Mouse (Mus musculus) ES-E14 (cell line): ENCODE measurements around the gene Pik3ap1.

Source experiments
- CHD2 ChIP-seq: IDR thresholded peaks from 2 replicates; pipeline ENCODE4 v1.6.1; 2014; ENCODE audit warnings: mild to moderate bottlenecking, low read depth, low read length, inconsistent platforms
- HCFC1 ChIP-seq: IDR thresholded peaks from 2 replicates; pipeline ENCODE4 v1.6.1; 2012; ENCODE audit warnings: low read length, inconsistent platforms, borderline replicate concordance; ENCODE audit not compliant: insufficient read depth
- MAFK ChIP-seq: IDR thresholded peaks from 2 replicates; pipeline ENCODE4 v1.6.1; 2014; ENCODE audit warnings: mild to moderate bottlenecking, low read depth, low read length, inconsistent platforms; ENCODE audit not compliant: insufficient read depth
- ZNF384 ChIP-seq: IDR thresholded peaks from 2 replicates; pipeline ENCODE4 v1.6.1; 2012; ENCODE audit warnings: low read depth, low read length, inconsistent platforms

- no peak for TF ChIP-seq CHD2
- no peak for TF ChIP-seq ZNF384
- TF ChIP-seq HCFC1: no peak
- TF ChIP-seq MAFK: no peak
These were observed 81.5 kb downstream of the Pik3ap1 start for GRCm38 (mm10) chr19:41303433-41303832.
